Mouse (Mus musculus): ENCODE data around the gene Clstn2. TPM values are rescaled to one million over a fixed set of nuclear protein-coding genes. Genes with fewer than 3 reads are reported as not detected.
A peak's percentile ranks its signal among the peaks of the same experiment; 100 is the strongest.

The Clstn2 gene
- 10 to 100 TPM; 92.1 to 97.0 TPM for total RNA-seq (2021)
- long read RNA-seq, experiment 1, partial matches to known transcripts, result 22 of 37 reads
- long read RNA-seq, experiment 1, other reads (novel, unspliced or antisense), result 15 of 37 reads
- long read RNA-seq, experiment 2, partial matches to known transcripts, result 20 of 21 reads
- long read RNA-seq, experiment 2, other reads (novel, unspliced or antisense), result 1 of 21 reads

- DNase-seq (ENCODE audit: low spot score in 2 of 2), result peak; percentile 61 to 72
- intact Hi-C loops (cut with DNase I), result loop anchor here (5.0 to 10.0 kb wide), 3 partner anchors 212 to 738 kb away; no protein-coding TSS in a partner anchor
Observed at GRCm38 (mm10) chr9:98032573-98033272, at the start of gene Clstn2. Gene Clstn2 (minus strand): TSS chr9:98033181.

- intact Hi-C loops (cut with DNase I), result no loop called here
- no peak for DNase-seq (ENCODE audit: low spot score in 2 of 2)
Observed at GRCm38 (mm10) chr9:98067767-98068166, 34.8 kb upstream of the Clstn2 start.

DNA sequence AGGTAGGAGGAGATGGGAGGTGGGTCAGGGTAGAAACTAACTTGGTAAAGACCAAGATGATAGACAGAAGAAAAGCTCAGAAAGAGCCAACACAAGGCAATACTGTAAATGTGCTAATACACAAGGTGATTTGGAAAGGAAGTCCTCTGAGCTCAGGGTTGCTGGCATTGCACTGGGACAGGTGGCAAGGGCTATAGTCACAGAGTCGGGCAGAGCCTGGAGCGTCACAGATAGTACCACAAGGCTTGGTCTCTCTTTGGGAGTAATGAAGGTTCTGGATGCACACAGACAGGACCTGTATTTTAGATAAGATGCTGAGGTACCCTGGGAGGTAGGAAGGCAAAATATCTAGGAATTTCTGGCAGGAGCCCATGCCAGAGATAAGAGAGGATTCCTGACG is 28.7 kb upstream of the Clstn2 start:
- intact Hi-C loops (cut with DNase I), result no loop called here
- DNase-seq (ENCODE audit: low spot score in 2 of 2), result no peak

GRCm38 (mm10) chr9:98057291-98057690 is 24.3 kb upstream of the Clstn2 start:
- no peak for DNase-seq (ENCODE audit: low spot score in 2 of 2)
- intact Hi-C loops (cut with DNase I), result no loop called here

- DNase-seq (ENCODE audit: low spot score in 2 of 2), result no peak
- intact Hi-C loops (cut with DNase I), result no loop called here
Observed at GRCm38 (mm10) chr9:98051343-98051742, 18.4 kb upstream of the Clstn2 start.

GRCm38 (mm10) chr9:98033273-98033855 is 383 bp upstream of the Clstn2 start:
- peak in 1 of 2 experiments; percentile 40 for DNase-seq (ENCODE audit: low spot score in 2 of 2)

DNA sequence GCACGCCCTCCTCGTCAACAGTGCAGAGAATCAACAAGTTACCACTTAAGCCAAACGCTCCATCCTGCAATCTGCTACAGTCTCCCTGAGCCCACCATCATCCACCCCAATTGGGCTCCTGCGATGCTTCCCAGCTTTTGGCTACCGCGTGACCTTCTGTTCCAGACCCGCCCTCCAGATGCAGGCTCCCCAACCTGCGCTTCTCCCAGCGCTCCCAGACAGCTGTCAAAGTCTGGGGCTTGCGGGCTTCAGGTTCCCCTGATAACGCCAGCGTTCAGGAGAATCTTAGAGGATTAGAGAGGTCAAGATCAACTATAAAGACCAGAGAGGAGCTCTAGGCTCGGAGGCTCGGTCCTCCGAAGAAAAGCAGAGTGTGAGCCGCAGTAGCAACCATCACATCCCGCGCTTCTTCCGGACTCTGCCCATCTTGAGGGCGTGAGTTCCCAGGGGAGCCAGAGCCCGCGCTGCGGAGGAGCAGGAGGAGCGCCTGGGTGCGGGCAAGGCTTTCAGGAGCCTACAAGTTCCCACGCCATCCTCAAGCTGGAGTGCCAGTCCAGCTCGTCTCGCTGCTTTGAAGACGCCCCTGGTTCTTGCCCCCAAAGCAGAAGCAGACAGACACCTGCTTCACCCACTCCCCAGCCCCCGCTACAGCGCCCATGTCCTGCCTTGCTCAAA is 946 bp downstream of the Clstn2 start:
- intact Hi-C loops (cut with DNase I), result loop anchor here (5.0 to 10.0 kb wide), 3 partner anchors 213 to 737 kb away; no protein-coding TSS in a partner anchor
- peak in 1 of 2 experiments; percentile 23 for DNase-seq (ENCODE audit: low spot score in 2 of 2)

More at GRCm38 (mm10) chr9:98033273-98033855, 383 bp upstream of the Clstn2 start:
- intact Hi-C loops (cut with DNase I), result loop anchor here (5.0 to 10.0 kb wide), 3 partner anchors 211 to 739 kb away; no protein-coding TSS in a partner anchor

- intact Hi-C loops (cut with DNase I), result loop anchor here (5.0 to 10.0 kb wide), 3 partner anchors 214 to 736 kb away; no protein-coding TSS in a partner anchor
- DNase-seq (ENCODE audit: low spot score in 2 of 2), result peak; percentile 48
Observed at GRCm38 (mm10) chr9:98030715-98031114, 2.3 kb downstream of the Clstn2 start.

- DNase-seq (ENCODE audit: low spot score in 2 of 2), result peak in 1 of 2 experiments; percentile 33
- intact Hi-C loops (cut with DNase I), result loop anchor here (10.0 kb wide), 1 partner anchor 141 kb away; no protein-coding TSS in a partner anchor
Observed at GRCm38 (mm10) chr9:98025548-98025947, 7.4 kb downstream of the Clstn2 start.

GRCm38 (mm10) chr9:98023069-98023468 is 9.9 kb downstream of the Clstn2 start:
- intact Hi-C loops (cut with DNase I), result loop anchor here (10.0 kb wide), 1 partner anchor 138 kb away; no protein-coding TSS in a partner anchor
- DNase-seq (ENCODE audit: low spot score in 2 of 2), result no peak

DNA sequence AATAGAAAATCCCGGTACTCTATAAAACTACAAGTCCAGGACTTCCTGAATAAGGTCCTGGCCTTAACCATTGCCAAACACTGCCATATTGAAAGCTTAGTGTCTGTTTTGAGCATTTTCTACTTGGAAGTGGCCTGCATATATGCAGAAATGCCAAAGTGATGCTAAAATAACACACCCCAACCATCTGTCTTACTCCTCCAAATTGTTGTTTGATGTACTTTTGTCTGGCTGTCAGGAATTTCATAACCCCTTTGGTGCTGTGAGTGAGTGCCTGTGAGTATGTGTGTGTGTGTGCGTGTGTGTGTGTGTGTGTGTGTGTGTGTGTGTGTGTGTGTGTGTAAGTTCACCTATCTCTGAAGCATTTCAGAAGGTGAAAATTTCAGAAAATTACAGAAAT is 13.1 kb downstream of the Clstn2 start:
- DNase-seq (ENCODE audit: low spot score in 2 of 2), result peak in 1 of 2 experiments; percentile 47
- intact Hi-C loops (cut with DNase I), result loop anchor here (10.0 kb wide), 2 partner anchors 135 to 485 kb away; no protein-coding TSS in a partner anchor

DNA sequence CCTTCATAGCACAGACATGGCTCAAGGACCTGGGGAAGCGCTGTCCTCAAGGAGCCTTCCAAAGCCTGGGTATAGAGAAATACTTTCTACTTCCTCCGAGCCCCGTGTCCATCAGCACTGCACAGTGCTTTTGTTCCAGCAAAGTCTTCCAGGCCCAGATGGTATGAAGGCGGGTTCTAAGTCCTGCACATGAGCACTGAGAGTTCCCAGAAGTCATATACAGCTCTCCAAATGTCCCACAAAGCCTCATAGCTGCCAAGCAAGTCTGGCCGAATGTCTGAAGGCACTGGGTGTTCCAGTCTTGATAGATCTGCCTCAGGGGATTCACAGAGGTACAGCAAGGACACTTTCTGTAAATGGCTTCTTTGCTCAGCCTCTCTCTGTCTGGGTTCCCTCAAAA is 14.3 kb downstream of the Clstn2 start:
- peak; percentile 56 to 65 for DNase-seq (ENCODE audit: low spot score in 2 of 2)
- intact Hi-C loops (cut with DNase I), result loop anchor here (10.0 kb wide), 1 partner anchor 484 kb away; no protein-coding TSS in a partner anchor

- no peak for DNase-seq (ENCODE audit: low spot score in 2 of 2)
- intact Hi-C loops (cut with DNase I), result loop anchor here (10.0 kb wide), 1 partner anchor 482 kb away; no protein-coding TSS in a partner anchor
Observed at GRCm38 (mm10) chr9:98016576-98016975, 16.4 kb downstream of the Clstn2 start.

- peak in 1 of 2 experiments; percentile 21 for DNase-seq (ENCODE audit: low spot score in 2 of 2)
- intact Hi-C loops (cut with DNase I), result no loop called here
Observed at GRCm38 (mm10) chr9:97996349-97996748, 36.6 kb downstream of the Clstn2 start.

GRCm38 (mm10) chr9:97995723-97996122 is 37.3 kb downstream of the Clstn2 start:
- intact Hi-C loops (cut with DNase I), result no loop called here

DNA sequence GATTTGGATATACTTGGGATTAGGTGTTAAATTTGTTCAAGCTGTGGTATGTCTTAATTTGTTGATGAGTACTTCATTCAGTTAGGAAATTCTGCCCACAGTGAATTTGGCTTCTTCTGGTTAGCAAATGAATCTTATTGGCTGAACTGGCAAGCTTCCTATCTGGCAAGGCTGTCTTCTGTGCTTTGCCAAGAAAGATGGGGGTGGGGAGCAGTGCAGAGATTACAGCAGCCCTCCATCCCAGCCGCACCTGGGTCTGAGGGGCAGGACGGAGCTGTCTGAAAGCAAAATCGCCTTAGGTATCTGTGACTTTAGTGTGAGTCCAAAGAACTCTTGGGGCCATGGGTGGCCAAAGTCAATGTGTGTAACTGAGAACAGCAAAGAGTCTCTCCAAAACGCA is 40.9 kb downstream of the Clstn2 start:
- intact Hi-C loops (cut with DNase I), result no loop called here
- no peak for DNase-seq (ENCODE audit: low spot score in 2 of 2)

More at GRCm38 (mm10) chr9:97995723-97996122, 37.3 kb downstream of the Clstn2 start:
- DNase-seq (ENCODE audit: low spot score in 2 of 2), result no peak

DNA sequence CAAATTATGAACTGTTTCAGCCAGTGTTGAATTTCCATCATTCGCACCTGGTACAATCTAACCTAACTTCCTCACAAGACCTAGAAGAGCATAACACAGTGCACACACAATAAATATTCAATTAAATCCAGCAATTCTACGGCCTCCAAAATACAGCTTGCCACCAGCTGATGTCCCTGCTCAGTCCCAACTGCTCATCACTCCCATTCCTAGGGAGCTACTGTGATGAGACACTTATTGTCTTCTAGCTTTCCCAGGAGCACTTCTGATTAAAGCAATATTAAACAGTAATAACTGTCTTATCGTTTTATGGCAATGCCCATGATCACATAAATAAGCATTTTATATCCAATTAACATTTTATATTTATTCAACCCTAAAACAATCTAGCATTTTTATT is 55.6 kb downstream of the Clstn2 start:
- intact Hi-C loops (cut with DNase I), result no loop called here
- DNase-seq (ENCODE audit: low spot score in 2 of 2), result no peak

DNA sequence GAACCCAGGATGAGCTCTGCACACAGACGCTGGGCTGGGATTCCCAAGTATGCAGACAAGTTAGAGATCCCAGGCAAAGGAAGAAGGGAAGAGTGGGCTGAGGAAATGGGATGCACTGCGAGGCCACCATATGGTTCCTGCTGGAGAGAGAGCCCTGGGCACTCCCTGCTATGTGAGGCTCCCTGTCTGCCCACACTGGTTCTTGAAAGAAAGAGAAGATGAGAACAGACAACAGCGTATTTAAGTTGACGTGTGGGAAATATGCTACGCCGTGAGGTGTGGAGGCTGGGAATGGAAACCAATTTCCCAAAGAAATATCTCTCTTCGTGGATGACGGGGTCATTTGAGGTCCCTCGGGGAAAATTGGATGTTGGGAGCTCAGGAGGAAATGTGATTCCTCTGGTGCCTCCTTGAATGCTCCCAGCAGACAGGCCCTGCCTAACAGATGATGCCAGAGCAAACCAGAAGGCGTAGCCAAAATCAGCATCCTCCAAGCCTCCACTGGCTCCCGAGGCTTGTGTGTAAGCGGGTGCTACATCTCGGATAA is 58.1 kb downstream of the Clstn2 start:
- DNase-seq (ENCODE audit: low spot score in 2 of 2), result peak; percentile 49 to 73
- intact Hi-C loops (cut with DNase I), result no loop called here

DNA sequence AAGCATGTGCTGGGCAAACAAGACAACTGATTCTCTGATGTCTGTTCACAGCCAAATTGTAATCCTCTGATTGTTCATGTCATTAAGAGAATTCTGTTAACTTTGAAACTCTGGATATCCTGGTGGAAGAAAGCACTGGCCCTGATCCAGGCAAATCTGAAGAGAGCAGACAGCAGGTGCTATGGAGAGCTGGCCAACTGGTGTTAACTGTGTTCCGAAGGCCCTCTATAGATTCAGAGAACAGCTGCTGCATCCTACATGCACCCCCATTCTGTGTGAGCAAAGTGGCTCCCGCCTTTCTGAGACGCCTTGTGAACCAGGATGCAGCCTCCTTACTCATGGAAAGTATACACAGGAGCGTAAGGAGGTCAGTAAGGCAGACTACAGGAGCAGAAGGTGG is 66.3 kb downstream of the Clstn2 start:
- intact Hi-C loops (cut with DNase I), result no loop called here
- peak in 1 of 2 experiments; percentile 41 for DNase-seq (ENCODE audit: low spot score in 2 of 2)

Measured in left cerebral cortex, postnatal 14 days (tissue).